Mouse (Mus musculus) cerebellum, postnatal 10 days (tissue): Measurements from ENCODE around the gene Gm10770.
"Not testable (repeated sequence)": the region's sequence is repeated elsewhere in the genome, so short reads cannot be mapped to it uniquely, and the experiment has no call there.

Source experiments
- DNase-seq, 2 experiments: peaks; one replicate each; pipeline ENCODE4 v3.0.0; 2021; ENCODE audit warnings: mixed read lengths in 2 of 2

Gene Gm10770

GRCm38 (mm10) chr2:150179579-150179978 is at the start of gene Gm10770:
TSS of gene Gm10770 (minus strand) at chr2:150179679.
- DNase-seq, result not testable (repeated sequence)

- DNase-seq, result not testable (repeated sequence)
These were observed 43.8 kb upstream of the Gm10770 start for GRCm38 (mm10) chr2:150223263-150223662.

GRCm38 (mm10) chr2:150218363-150218725 is 38.9 kb upstream of the Gm10770 start:
- DNase-seq, result not testable (repeated sequence)

GRCm38 (mm10) chr2:150217600-150218362 is 38.3 kb upstream of the Gm10770 start, which contains the start of gene Zfp937:
TSS of gene Zfp937 (plus strand) at chr2:150218073.
- peak; percentile 74 to 85 for DNase-seq

- DNase-seq, result not testable (repeated sequence)
These were observed 2.1 kb upstream of the Gm10770 start, which contains the start of gene Gm14139 for GRCm38 (mm10) chr2:150181570-150181999. TSS of gene Gm14139 (plus strand) at chr2:150181755.

- DNase-seq, result not testable (repeated sequence)
These were observed 1.6 kb upstream of the Gm10770 start for GRCm38 (mm10) chr2:150181046-150181445.

- no peak for DNase-seq
These were observed 5.6 kb downstream of the Gm10770 start for GRCm38 (mm10) chr2:150173833-150174232.

- no peak for DNase-seq
These were observed 12.8 kb downstream of the Gm10770 start for GRCm38 (mm10) chr2:150166703-150167102.

- DNase-seq, result peak; percentile 89
These were observed 43.0 kb downstream of the Gm10770 start, which contains the start of gene Zfp120 for GRCm38 (mm10) chr2:150136435-150136897. TSS of gene Zfp120 (minus strand) at chr2:150136708.

GRCm38 (mm10) chr2:150132773-150133172 is 46.7 kb downstream of the Gm10770 start:
- DNase-seq, result no peak

GRCm38 (mm10) chr2:150132002-150132401 is 47.5 kb downstream of the Gm10770 start:
- DNase-seq, result not testable (repeated sequence)
